Mouse (Mus musculus) lung, embryonic 16.5 days (tissue): ENCODE measurements around the gene Car12. TPM values are rescaled to one million over a fixed set of nuclear protein-coding genes. Genes with fewer than 3 reads are reported as not detected.

ENCODE experiments used
- ATAC-seq: fragments of 200-750 bp; cut with Nextera tagmentation; 2 replicates; pipeline ENCODE4 v1.8.0; 2017; ENCODE audit warnings: low read depth, mild to moderate bottlenecking, moderate library complexity
- H3K27ac ChIP-seq: fragments of 300-500 bp; sonication (generic); 2 replicates; pipeline ENCODE4 v1.5.1; 2014; ENCODE audit warnings: mild to moderate bottlenecking, control low read depth, low read length
- H3K27me3 ChIP-seq: fragments of 300-500 bp; sonication (generic); 2 replicates; pipeline ENCODE4 v1.6.1; 2014; ENCODE audit warnings: low read depth, low read length, mixed read lengths; ENCODE audit not compliant: control insufficient read depth, insufficient read depth
- H3K36me3 ChIP-seq: fragments of 300-500 bp; sonication (generic); 2 replicates; pipeline ENCODE4 v1.6.1; 2014; ENCODE audit warnings: low read length; ENCODE audit not compliant: control insufficient read depth, insufficient read depth
- H3K4me1 ChIP-seq: fragments of 300-500 bp; sonication (generic); replicated peaks from 2 replicates; pipeline ENCODE4 v1.6.1; 2014; ENCODE audit warnings: low read length, mixed read lengths; ENCODE audit not compliant: control insufficient read depth, insufficient read depth
- H3K4me2 ChIP-seq: fragments of 300-500 bp; sonication (generic); 2 replicates; pipeline ENCODE4 v1.6.1; 2014; ENCODE audit warnings: low read depth, low read length, control low read depth
- H3K4me3 ChIP-seq: fragments of 300-500 bp; sonication (generic); 2 replicates; pipeline ENCODE4 v1.5.1; 2014; ENCODE audit warnings: mild to moderate bottlenecking, low read length, control low read depth
- H3K9ac ChIP-seq: fragments of 300-500 bp; sonication (generic); 2 replicates; pipeline ENCODE4 v1.6.1; 2014; ENCODE audit warnings: low read length, control low read depth
- H3K9me3 ChIP-seq: fragments of 300-500 bp; sonication (generic); 2 replicates; pipeline ENCODE4 v1.6.1; 2016; ENCODE audit warnings: low read length; ENCODE audit not compliant: control insufficient read depth
- WGBS: fragments of 180-500 bp; shearing (Covaris S2); extraction: QIAGEN DNeasy Blood & Tissue Kit; methylation state at CpG from one replicate; pipeline ENCODE4 v1.1.7; 2014; 5-methylcytosine and 5-hydroxymethylcytosine counted together
- polyA plus RNA-seq: library from polyadenylated mRNA; unstranded; fragments of >200 nt; fragmentation: Nextera tagmentation; extraction: Ambion mirVana; gene quantifications from 2 replicates; pipeline ENCODE4 v1.2.1, GENCODE M21; 2015

The Car12 gene
- polyA plus RNA-seq, 1 experiment from 2014 or later: 2.2 TPM

- no peak overlapping the region for H3K4me2 ChIP-seq
- no peak for ATAC-seq
- no peaks in the 10 kb centered on the region for H3K27me3 ChIP-seq
- 42% methylated on average over 6 of the region's 6 CpGs for WGBS
- no peaks in the 10 kb centered on the region; the same call in 1 of the 2 replicates for H3K4me1 ChIP-seq
- H3K9me3 ChIP-seq: no peaks in the 10 kb centered on the region
- no peak overlapping the region for H3K9ac ChIP-seq
- H3K4me3 ChIP-seq: no peak overlapping the region
- no peaks in the 10 kb centered on the region for H3K36me3 ChIP-seq
- H3K27ac ChIP-seq: no peak overlapping the region
These were observed 33.4 kb upstream of the Car12 start for GRCm38 (mm10) chr9:66680102-66680501.

GRCm38 (mm10) chr9:66682822-66683221 lies 30.7 kb upstream of the Car12 start:
- Histone ChIP-seq H3K27ac (no peak overlapping the region), H3K4me3 (no peak overlapping the region), H3K27me3 (no peaks in the 10 kb centered on the region), H3K4me2 (no peak overlapping the region), H3K4me1 (no peaks in the 10 kb centered on the region; the same call in 1 of the 2 replicates), H3K36me3 (no peaks in the 10 kb centered on the region), H3K9ac (no peak overlapping the region), H3K9me3 (no peaks in the 10 kb centered on the region)
- 67% methylated on average over 3 of the region's 3 CpGs for WGBS
- ATAC-seq: no peak

- 60% methylated on average over 6 of the region's 6 CpGs for WGBS
- Histone ChIP-seq H3K4me1 (no peaks in the 10 kb centered on the region), H3K4me3 (no peak overlapping the region), H3K27ac (no peak overlapping the region), H3K9me3 (no peaks in the 10 kb centered on the region), H3K9ac (no peak overlapping the region), H3K27me3 (no peaks in the 10 kb centered on the region), H3K36me3 (no peaks in the 10 kb centered on the region), H3K4me2 (no peak overlapping the region)
- ATAC-seq: no peak
These were observed 27.8 kb upstream of the Car12 start for GRCm38 (mm10) chr9:66685730-66686129.

GRCm38 (mm10) chr9:66687713-66688112 lies 25.8 kb upstream of the Car12 start:
- Histone ChIP-seq H3K27ac (no peak overlapping the region), H3K36me3 (no peaks in the 10 kb centered on the region), H3K27me3 (no peaks in the 10 kb centered on the region), H3K9me3 (no peaks in the 10 kb centered on the region), H3K4me3 (no peak overlapping the region), H3K4me2 (no peak overlapping the region), H3K9ac (no peak overlapping the region), H3K4me1 (no peaks in the 10 kb centered on the region)
- no peak for ATAC-seq
- WGBS: 73% methylated on average over 2 of the region's 2 CpGs

GRCm38 (mm10) chr9:66691683-66692305 lies 21.7 kb upstream of the Car12 start:
- ATAC-seq: no peak
- H3K4me2 ChIP-seq: no peak overlapping the region
- H3K9ac ChIP-seq: no peak overlapping the region
- no peaks in the 10 kb centered on the region for H3K4me1 ChIP-seq
- no peak overlapping the region for H3K27ac ChIP-seq
- H3K9me3 ChIP-seq: no peaks in the 10 kb centered on the region
- no peak overlapping the region for H3K4me3 ChIP-seq
- 76% methylated on average over 4 of the region's 4 CpGs for WGBS
- no peaks in the 10 kb centered on the region for H3K27me3 ChIP-seq
- no peaks in the 10 kb centered on the region for H3K36me3 ChIP-seq

- H3K4me1 ChIP-seq: no peaks in the 10 kb centered on the region
- no peaks in the 10 kb centered on the region for H3K27me3 ChIP-seq
- no peaks in the 10 kb centered on the region for H3K36me3 ChIP-seq
- no peak overlapping the region for H3K4me2 ChIP-seq
- no peak overlapping the region for H3K9ac ChIP-seq
- H3K4me3 ChIP-seq: no peak overlapping the region
- H3K9me3 ChIP-seq: no peaks in the 10 kb centered on the region
- no peak for ATAC-seq
- WGBS: 70% methylated on average over 7 of the region's 7 CpGs
- H3K27ac ChIP-seq: no peak overlapping the region
These were observed 15.9 kb upstream of the Car12 start for GRCm38 (mm10) chr9:66697355-66698140.

GRCm38 (mm10) chr9:66699748-66700147 lies 13.7 kb upstream of the Car12 start:
- Histone ChIP-seq H3K4me1 (no peaks in the 10 kb centered on the region), H3K27me3 (no peaks in the 10 kb centered on the region), H3K27ac (no peak overlapping the region), H3K9me3 (no peaks in the 10 kb centered on the region), H3K9ac (no peak overlapping the region), H3K36me3 (no peaks in the 10 kb centered on the region), H3K4me2 (no peak overlapping the region), H3K4me3 (no peak overlapping the region)
- 81% methylated on average over 4 of the region's 4 CpGs for WGBS
- no peak for ATAC-seq

GRCm38 (mm10) chr9:66703002-66703401 lies 10.5 kb upstream of the Car12 start:
- Histone ChIP-seq H3K9me3 (no peaks in the 10 kb centered on the region), H3K27ac (no peak overlapping the region), H3K4me1 (no peaks in the 10 kb centered on the region), H3K36me3 (no peaks in the 10 kb centered on the region), H3K4me2 (no peak overlapping the region), H3K27me3 (no peaks in the 10 kb centered on the region), H3K4me3 (no peak overlapping the region), H3K9ac (no peak overlapping the region)
- WGBS: 82% methylated on average over 4 of the region's 4 CpGs
- no peak for ATAC-seq

GRCm38 (mm10) chr9:66705354-66705753 lies 8.1 kb upstream of the Car12 start:
- Histone ChIP-seq H3K4me3 (no peak overlapping the region), H3K4me1 (no peaks in the 10 kb centered on the region), H3K27ac (no peak overlapping the region), H3K9me3 (no peaks in the 10 kb centered on the region), H3K4me2 (no peak overlapping the region), H3K36me3 (no peaks in the 10 kb centered on the region), H3K27me3 (no peaks in the 10 kb centered on the region), H3K9ac (no peak overlapping the region)
- no peak for ATAC-seq
